In genomic region chr15:8831720-8832620, GRCm38 (mm10) we compare ENCODE assay signal across 14 mouse cellular contexts.
DNase-seq lines count a peak whose midpoint lies in the region; ATAC-seq and TF ChIP-seq lines count a peak whose summit lies in the region.
"Had no signal": no experiment of that assay in that cellular context is flagged by ENCODE, and none has a peak within 500 bp of the region (broad histone marks: within the 10 kb centered on the region; RNA-seq: fewer than 3 reads in every experiment).

No protein-coding gene starts in this region.

- H3K4me3 ChIP-seq in heart, embryonic 12.5 days: no peak overlapping the region
- H3K4me3 ChIP-seq in ES-E14 (ENCODE audit: insufficient read depth in 1 of 2, low read depth in 1 of 2, low read length in 2 of 2, poor library complexity in 1 of 2, severe bottlenecking in 1 of 2): peak overlapping the region; percentile 28 to 45; a peak in 3 of 4 replicates
- H3K4me3 ChIP-seq in forebrain, embryonic 14.5 days (ENCODE audit: low read depth, low read length): no peak overlapping the region
- H3K4me3 ChIP-seq: stomach, embryonic 15.5 days had no signal

- H3K27ac ChIP-seq in heart, embryonic 12.5 days (ENCODE audit: poor library complexity, severe bottlenecking): no peak overlapping the region
- H3K27ac ChIP-seq in ES-E14 (ENCODE audit: insufficient read depth, low read depth, low read length, poor library complexity, severe bottlenecking): peak overlapping the region; percentile 95
- no peak overlapping the region for H3K27ac ChIP-seq in forebrain, embryonic 14.5 days (ENCODE audit: low read depth, low read length)
- H3K27ac ChIP-seq: kidney, postnatal 0 days; macrophage; stomach, embryonic 15.5 days had no signal

- WGBS in heart, embryonic 12.5 days: 57% methylated on average over 13 of the region's 13 CpGs
- 23% methylated on average over 13 of the region's 13 CpGs for WGBS in forebrain, embryonic 14.5 days

- intact Hi-C loops in left cerebral cortex, postnatal 25 days (cut with DNase I): no loop called here

- no peaks in the 10 kb centered on the region for H3K9me3 ChIP-seq in heart, embryonic 12.5 days (replicated peaks)
- peaks cover 5% of the 10 kb centered on the region; the same call in 1 of the 2 replicates for H3K9me3 ChIP-seq in ES-E14 (ENCODE audit: control insufficient read depth, insufficient read depth, low read depth, low read length)
- no peaks in the 10 kb centered on the region for H3K9me3 ChIP-seq in forebrain, embryonic 14.5 days (replicated peaks; ENCODE audit: control insufficient read depth, low read length)
- H3K9me3 ChIP-seq: stomach, embryonic 15.5 days had no signal

- no peaks in the 10 kb centered on the region for H3K36me3 ChIP-seq in heart, embryonic 12.5 days
- H3K36me3 ChIP-seq in ES-E14 (ENCODE audit: control insufficient read depth, insufficient read depth, low read length, poor library complexity, severe bottlenecking): peaks cover 2% of the 10 kb centered on the region
- no peaks in the 10 kb centered on the region for H3K36me3 ChIP-seq in forebrain, embryonic 14.5 days (ENCODE audit: control insufficient read depth, insufficient read depth, low read length)
- H3K36me3 ChIP-seq: stomach, embryonic 15.5 days had no signal

- no peaks in the 10 kb centered on the region for H3K27me3 ChIP-seq in heart, embryonic 12.5 days (replicated peaks)
- H3K27me3 ChIP-seq in forebrain, embryonic 14.5 days (replicated peaks; ENCODE audit: control insufficient read depth, insufficient read depth, low read length): no peaks in the 10 kb centered on the region
- H3K27me3 ChIP-seq: stomach, embryonic 15.5 days had no signal

- H3K9ac ChIP-seq in heart, embryonic 12.5 days: no peak overlapping the region
- H3K9ac ChIP-seq in ES-E14 (ENCODE audit: insufficient read depth, low read depth, low read length, poor library complexity, severe bottlenecking): peak overlapping the region; percentile 31; the same call in 1 of the 2 replicates
- H3K9ac ChIP-seq in forebrain, embryonic 14.5 days (ENCODE audit: low read length): no peak overlapping the region
- H3K9ac ChIP-seq: liver, postnatal 0 days; stomach, embryonic 15.5 days had no signal

- in situ Hi-C loops in ES-E14 (cut with MboI; ENCODE audit: low sequenced_read_pairs in 2 of 2, unreplicated experiment in 2 of 2): no loop called here

- H3K4me1 ChIP-seq in heart, embryonic 12.5 days (replicated peaks): no peaks in the 10 kb centered on the region
- H3K4me1 ChIP-seq in ES-E14 (ENCODE audit: control insufficient read depth in 2 of 2, insufficient read depth in 2 of 2, low read length in 2 of 2, poor library complexity in 1 of 2): no peaks in the 10 kb centered on the region; a peak in 1 of 4 replicates
- peaks cover 2% of the 10 kb centered on the region; the same call in 1 of the 2 replicates for H3K4me1 ChIP-seq in forebrain, embryonic 14.5 days (ENCODE audit: control insufficient read depth, insufficient read depth, low read length)
- H3K4me1 ChIP-seq: stomach, embryonic 15.5 days had no signal

- peak; percentile 72 for DNase-seq in heart, adult 11 months
- DNase-seq in ES-E14 (ENCODE audit: low read depth, low spot score): peak; percentile 75
- DNase-seq in cerebellum, adult 18-20 months: peak; percentile 74 to 81
- peak; percentile 17 for DNase-seq in forebrain, embryonic 14.5 days (ENCODE audit: low spot score)
- DNase-seq in left cerebral cortex, postnatal 25 days (ENCODE audit: low spot score in 2 of 2): no peak
- DNase-seq in c-Kit-positive CD71-positive TER-119-positive erythroid progenitor cells, embryonic 14.5 days (ENCODE audit: low spot score): no peak
- no peak for DNase-seq in spleen, postnatal 10 days (ENCODE audit: low spot score in 2 of 2)
- DNase-seq: gastrocnemius, postnatal 36 days; liver, postnatal 0 days had no signal

- H3K4me2 ChIP-seq in heart, embryonic 12.5 days: no peak overlapping the region
- H3K4me2 ChIP-seq in forebrain, embryonic 14.5 days (ENCODE audit: low read length): no peak overlapping the region
- H3K4me2 ChIP-seq: stomach, embryonic 15.5 days had no signal

- no peak for ATAC-seq in heart, embryonic 12.5 days (ENCODE audit: insufficient number of reproducible peaks, low FRiP score)
- ATAC-seq in forebrain, embryonic 14.5 days: no peak
- ATAC-seq: inflammation-experienced regulatory T-cells, adult 6 months; liver, postnatal 0 days had no signal

TF ChIP-seq in ES-E14, 5 proteins besides CTCF, POLR2A, EP300 and RAD21:
- TF ChIP-seq CHD2 (IDR thresholded peaks at IDR 0.05; ENCODE audit: low read depth, low read length) (no peak), ZC3H11A (IDR thresholded peaks at IDR 0.05; ENCODE audit: borderline replicate concordance, low read depth, low read length) (no peak), ZNF384 (IDR thresholded peaks at IDR 0.05; ENCODE audit: low read depth, low read length) (no peak), MAFK (IDR thresholded peaks at IDR 0.05; ENCODE audit: insufficient read depth, low read depth, low read length) (no peak; the same call in 1 of the 2 replicates), HCFC1 (IDR thresholded peaks at IDR 0.05; ENCODE audit: borderline replicate concordance, insufficient read depth, low read length) (no peak)

Comparison
In these comparisons a context has a peak if more than half of its experiments do, and no peak if none do; other contexts are left out.
1. DNase-seq: peak in heart, adult 11 months (single experiment), ES-E14 (single experiment), cerebellum, adult 18-20 months (2 of 2) and forebrain, embryonic 14.5 days (single experiment); none in left cerebral cortex, postnatal 25 days (0 of 2), c-Kit-positive CD71-positive TER-119-positive erythroid progenitor cells, embryonic 14.5 days (single experiment) and spleen, postnatal 10 days (0 of 2).
2. H3K4me3 ChIP-seq: peak in ES-E14 (2 of 2); none in heart, embryonic 12.5 days (single experiment) and forebrain, embryonic 14.5 days (single experiment).